Mouse (Mus musculus) Muller cell, postnatal 12 days (primary cell): ENCODE measurements around the gene Srrm1.

ENCODE experiments used
- DNase-seq: peaks from one replicate; pipeline ENCODE4 v3.0.0-alpha.2; 2015; ENCODE audit errors: inconsistent ontology term

Gene Srrm1

GRCm38 (mm10) chr4:135353794-135354450, 801 bp upstream of the Srrm1 start:
- no peak for DNase-seq

GRCm38 (mm10) chr4:135352326-135353065, 625 bp downstream of the Srrm1 start:
- no peak for DNase-seq

- DNase-seq: no peak
Measured at GRCm38 (mm10) chr4:135337376-135337942, 15.7 kb downstream of the Srrm1 start.

GRCm38 (mm10) chr4:135336023-135336357, 17.1 kb downstream of the Srrm1 start:
- no peak for DNase-seq

GRCm38 (mm10) chr4:135335327-135336022, 17.6 kb downstream of the Srrm1 start:
- no peak for DNase-seq

GRCm38 (mm10) chr4:135326469-135326868, 26.7 kb downstream of the Srrm1 start:
- no peak for DNase-seq

- DNase-seq: no peak
Measured at GRCm38 (mm10) chr4:135326046-135326445, 27.1 kb downstream of the Srrm1 start.

- DNase-seq: no peak
Measured at GRCm38 (mm10) chr4:135323021-135323420, 30.1 kb downstream of the Srrm1 start.

- DNase-seq: peak; percentile 66
Measured at GRCm38 (mm10) chr4:135317966-135318365, 35.2 kb downstream of the Srrm1 start.

- no peak for DNase-seq
Measured at GRCm38 (mm10) chr4:135317539-135317938, 35.6 kb downstream of the Srrm1 start.

- no peak for DNase-seq
Measured at GRCm38 (mm10) chr4:135315287-135315686, 37.8 kb downstream of the Srrm1 start.

GRCm38 (mm10) chr4:135314419-135314832, 38.7 kb downstream of the Srrm1 start:
- no peak for DNase-seq

- DNase-seq: peak; percentile 41
Measured at GRCm38 (mm10) chr4:135313761-135314241, 39.3 kb downstream of the Srrm1 start.

- no peak for DNase-seq
Measured at GRCm38 (mm10) chr4:135313111-135313691, 39.9 kb downstream of the Srrm1 start.

- DNase-seq: peak; percentile 88
Measured at GRCm38 (mm10) chr4:135312706-135313105, 40.4 kb downstream of the Srrm1 start.

GRCm38 (mm10) chr4:135310371-135310770, 42.8 kb downstream of the Srrm1 start:
- no peak for DNase-seq

GRCm38 (mm10) chr4:135309726-135310125, 43.4 kb downstream of the Srrm1 start:
- DNase-seq: no peak

GRCm38 (mm10) chr4:135309112-135309659, 43.9 kb downstream of the Srrm1 start:
- DNase-seq: no peak

- peak; percentile 74 for DNase-seq
Measured at GRCm38 (mm10) chr4:135306971-135307632, 46.0 kb downstream of the Srrm1 start.

- peak; percentile 36 for DNase-seq
Measured at GRCm38 (mm10) chr4:135306533-135306932, 46.6 kb downstream of the Srrm1 start.

- DNase-seq: no peak
Measured at GRCm38 (mm10) chr4:135302261-135302660, 50.9 kb downstream of the Srrm1 start.
